Mouse (Mus musculus) liver, embryonic 14.5 days (tissue): ENCODE results near the gene Tnip2.

Experiments used
- CTCF ChIP-seq: IDR thresholded peaks from 2 replicates; pipeline ENCODE4 v1.5.1; 2016; ENCODE audit warnings: antibody characterized with exemption, low read depth, control low read depth
- EP300 ChIP-seq: IDR thresholded peaks from 2 replicates; pipeline ENCODE4 v1.6.1; 2016; ENCODE audit warnings: antibody characterized with exemption, low read depth

DNA sequence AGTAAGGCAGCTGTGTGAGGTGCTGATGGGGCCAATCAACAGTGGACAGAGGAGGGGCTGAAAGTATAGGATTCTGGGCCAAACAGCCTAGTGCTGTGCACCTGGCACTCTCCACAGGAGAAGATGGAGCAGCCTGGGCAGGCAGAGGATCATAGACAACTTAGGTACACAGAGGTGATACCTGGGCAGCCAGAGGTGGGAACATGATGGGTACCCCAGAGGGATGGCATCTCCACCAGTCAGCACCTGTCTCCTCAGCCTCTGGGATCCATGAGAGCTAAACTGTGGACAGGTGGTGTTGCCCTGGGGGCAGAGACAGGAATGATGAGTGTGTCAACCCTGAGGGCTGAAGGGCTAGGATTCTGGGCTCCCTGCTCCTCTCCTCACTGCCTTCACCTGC lies 10.7 kb upstream of the Tnip2 start:
- TF ChIP-seq CTCF (no peak), EP300 (no peak)
